In genomic region chr7:29288942-29289638, GRCm38 (mm10) we compare ENCODE assay signal across 8 mouse cellular contexts. TPM values are rescaled to one million over a fixed set of nuclear protein-coding genes. Genes with fewer than 3 reads are reported as not detected.
A peak's percentile ranks its signal among the peaks of the same experiment; 100 is the strongest.
DNase-seq lines count a peak whose midpoint lies in the region; ATAC-seq lines count a peak whose summit lies in the region.

Ppp1r14a (plus strand) TSS chr7:29289308.

- H3K27me3 ChIP-seq in liver, embryonic 13.5 days: peaks cover 29% of the 10 kb centered on the region

- peak within 1 kb of the TSS; percentile 57 for H3K4me3 ChIP-seq in liver, embryonic 13.5 days (replicated peaks)

- peak within 1 kb of the TSS; percentile 79 for H3K4me2 ChIP-seq in liver, embryonic 13.5 days

- H3K36me3 ChIP-seq in liver, embryonic 13.5 days: no peaks in the 10 kb centered on the region

- no peaks in the 10 kb centered on the region for H3K9me3 ChIP-seq in liver, embryonic 13.5 days (replicated peaks)

- DNase-seq in ovary, postnatal 10 days (ENCODE audit: low spot score): peak; percentile 84
- no peak for DNase-seq in ovary, adult 18-20 months (ENCODE audit: low spot score)
- peak; percentile 83 for DNase-seq in embryo, embryonic 11 days
- DNase-seq in heart, adult 18-20 months: peak; percentile 76 to 87
- DNase-seq in kidney, adult 9 months: peak; percentile 68
- DNase-seq in liver, embryonic 13.5 days: peak; percentile 59
- peak; percentile 29 to 60 for DNase-seq in natural killer cell, adult 2 months (ENCODE audit: low spot score in 2 of 2)
- peak; percentile 54 to 63 for DNase-seq in thymus, adult 18-20 months

- peak within 1 kb of the TSS; percentile 55 for H3K9ac ChIP-seq in liver, embryonic 13.5 days

- H3K4me1 ChIP-seq in liver, embryonic 13.5 days (replicated peaks): peaks cover 48% of the 10 kb centered on the region

- H3K27ac ChIP-seq in liver, embryonic 13.5 days: no peak within 1 kb of the TSS

- ATAC-seq in liver, embryonic 13.5 days (ENCODE audit: low read depth): peak; percentile 54

- WGBS in liver, embryonic 13.5 days (ENCODE audit: insufficient replicate concordance): 2% methylated on average over 59 of the region's 59 CpGs

RNA-seq across cellular contexts. Expression of gene Ppp1r14a, which starts in this region (rescaled TPM):
- total RNA-seq in heart, adult 18-20 months (2021): 1 to 10 TPM; 5.8 to 7.5 TPM
- 3.2 and 3.6 TPM in 2 replicates for polyA plus RNA-seq in liver, embryonic 13.5 days (2015; fragmentation: Nextera tagmentation; extraction: Ambion mirVana)
